Mouse (Mus musculus) lung, postnatal 0 days (tissue): ENCODE measurements at regions not wholly inside any gene's neighbourhood (a gene's known extent, or its start where the extent isn't known, plus 50 kb on each side); places are given as distances from the start of the nearest gene placed in this dataset.

Experiments
- ATAC-seq: fragments of 200-750 bp; cut with Nextera tagmentation; 2 replicates; pipeline ENCODE4 v1.8.0; 2017; ENCODE audit warnings: moderate library complexity
- DNase-seq: peaks from one replicate; pipeline ENCODE4 v3.0.0-alpha.2; 2016; ENCODE audit warnings: low spot score
- H3K27ac ChIP-seq: fragments of 300-500 bp; sonication (generic); 2 replicates; pipeline ENCODE4 v1.5.1; 2014; ENCODE audit warnings: antibody characterized with exemption, mild to moderate bottlenecking, low read length, mixed read lengths
- H3K27me3 ChIP-seq: fragments of 300-500 bp; sonication (generic); replicated peaks from 2 replicates; pipeline ENCODE4 v1.6.1; 2014; ENCODE audit warnings: low read length, mixed read lengths; ENCODE audit not compliant: insufficient read depth
- H3K36me3 ChIP-seq: fragments of 300-500 bp; sonication (generic); 2 replicates; pipeline ENCODE4 v1.6.1; 2014; ENCODE audit warnings: low read length, mixed read lengths; ENCODE audit not compliant: insufficient read depth
- H3K4me1 ChIP-seq: fragments of 300-500 bp; sonication (generic); 2 replicates; pipeline ENCODE4 v1.6.1; 2014; ENCODE audit warnings: antibody characterized with exemption, low read depth, low read length, mixed read lengths; ENCODE audit not compliant: insufficient read depth
- H3K4me2 ChIP-seq: fragments of 300-500 bp; sonication (generic); replicated peaks from 2 replicates; pipeline ENCODE4 v1.6.1; 2014; ENCODE audit warnings: low read depth, mild to moderate bottlenecking, low read length, moderate library complexity, mixed read lengths
- H3K4me3 ChIP-seq: fragments of 300-500 bp; sonication (generic); 2 replicates; pipeline ENCODE4 v1.5.1; 2014; ENCODE audit warnings: low read depth, low read length
- H3K9ac ChIP-seq: fragments of 300-500 bp; sonication (generic); replicated peaks from 2 replicates; pipeline ENCODE4 v1.6.1; 2014; ENCODE audit warnings: low read depth, mild to moderate bottlenecking
- H3K9me3 ChIP-seq: fragments of 300-500 bp; sonication (generic); 2 replicates; pipeline ENCODE4 v1.6.1; 2016; ENCODE audit warnings: low read length, mixed read lengths
- CTCF ChIP-seq: IDR thresholded peaks from 2 replicates; pipeline ENCODE4 v1.5.1; 2016; ENCODE audit warnings: antibody characterized with exemption, mild to moderate bottlenecking
- EP300 ChIP-seq: IDR thresholded peaks from 2 replicates; pipeline ENCODE4 v1.6.1; 2016; ENCODE audit warnings: antibody characterized with exemption, mild to moderate bottlenecking, control low read depth
- WGBS: fragments of 180-500 bp; shearing (Covaris S2); extraction: QIAGEN DNeasy Blood & Tissue Kit; methylation state at CpG from one replicate; pipeline ENCODE4 v1.1.7; 2014; 5-methylcytosine and 5-hydroxymethylcytosine counted together

GRCm38 (mm10) chr2:167772834-167773233, 83.2 kb upstream of the Tmem189 start:
- peaks cover 21% of the 10 kb centered on the region for H3K4me1 ChIP-seq
- peak; percentile 52 for DNase-seq
- H3K4me3 ChIP-seq, result no peak overlapping the region
- 78% methylated on average over 5 of the region's 5 CpGs for WGBS
- no peaks in the 10 kb centered on the region for H3K27me3 ChIP-seq
- H3K27ac ChIP-seq, result no peak overlapping the region
- ATAC-seq, result no peak
- H3K9me3 ChIP-seq, result no peaks in the 10 kb centered on the region
- H3K36me3 ChIP-seq, result no peaks in the 10 kb centered on the region
- H3K9ac ChIP-seq, result no peak overlapping the region
- TF ChIP-seq EP300, result no peak
- TF ChIP-seq CTCF, result no peak
- H3K4me2 ChIP-seq, result no peak overlapping the region

DNA sequence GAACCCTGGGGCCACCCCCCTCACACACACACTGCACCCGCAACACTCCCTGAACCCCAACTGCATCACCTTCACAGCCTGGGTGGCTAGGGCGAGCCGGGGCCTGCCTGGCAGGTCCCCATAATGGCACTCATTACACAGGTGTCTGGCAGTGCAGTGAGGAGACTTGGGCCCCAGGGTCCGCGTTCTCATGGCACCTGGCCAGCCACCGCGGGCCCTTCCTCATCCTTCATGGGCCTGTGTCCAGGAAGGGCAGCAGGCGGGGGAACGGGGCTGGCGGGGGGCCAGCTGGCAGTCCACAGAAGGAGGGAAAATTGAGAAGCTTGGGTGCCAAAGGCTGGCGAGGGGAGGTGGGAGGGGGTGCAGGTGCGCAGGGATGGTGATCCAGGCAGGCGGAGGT, 78.3 kb upstream of the Tmem189 start:
- Histone ChIP-seq H3K36me3 (no peaks in the 10 kb centered on the region), H3K9ac (no peak overlapping the region), H3K27ac (no peak overlapping the region), H3K4me2 (no peak overlapping the region), H3K4me3 (no peak overlapping the region), H3K4me1 (peaks cover 6% of the 10 kb centered on the region; the same call in 1 of the 2 replicates), H3K27me3 (no peaks in the 10 kb centered on the region), H3K9me3 (no peaks in the 10 kb centered on the region)
- TF ChIP-seq CTCF, result no peak
- no peak for TF ChIP-seq EP300
- ATAC-seq (no peak), DNase-seq (peak; percentile 22)
- WGBS, result 20% methylated on average over 9 of the region's 13 CpGs

DNA sequence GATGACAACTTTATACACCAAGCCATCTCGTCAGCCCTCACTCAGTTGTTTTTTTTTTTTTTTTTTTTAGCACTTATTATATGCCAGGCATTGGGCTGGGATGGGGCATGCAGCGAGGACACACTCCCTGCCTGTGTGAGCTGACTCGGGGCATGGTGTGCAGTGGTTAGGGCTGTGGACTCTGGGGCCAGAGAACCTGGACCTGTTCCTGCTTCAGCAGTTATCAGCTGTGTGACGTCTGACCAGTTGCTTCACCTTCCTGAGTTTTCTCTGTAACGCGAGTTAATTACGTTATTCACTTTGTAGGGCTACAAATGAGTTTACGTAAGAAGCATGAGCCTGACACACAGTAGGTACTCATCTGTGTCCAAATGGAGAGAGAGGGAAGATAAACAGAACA, 77.7 kb upstream of the Tmem189 start:
- no peaks in the 10 kb centered on the region for H3K9me3 ChIP-seq
- no peak overlapping the region for H3K9ac ChIP-seq
- ATAC-seq (no peak), DNase-seq (no peak)
- 79% methylated on average over 8 of the region's 8 CpGs for WGBS
- H3K27ac ChIP-seq, result no peak overlapping the region
- H3K36me3 ChIP-seq, result no peaks in the 10 kb centered on the region
- H3K27me3 ChIP-seq, result no peaks in the 10 kb centered on the region
- no peak overlapping the region for H3K4me2 ChIP-seq
- TF ChIP-seq EP300 (no peak), CTCF (no peak)
- no peak overlapping the region for H3K4me3 ChIP-seq
- peaks cover 6% of the 10 kb centered on the region; the same call in 1 of the 2 replicates for H3K4me1 ChIP-seq

DNA sequence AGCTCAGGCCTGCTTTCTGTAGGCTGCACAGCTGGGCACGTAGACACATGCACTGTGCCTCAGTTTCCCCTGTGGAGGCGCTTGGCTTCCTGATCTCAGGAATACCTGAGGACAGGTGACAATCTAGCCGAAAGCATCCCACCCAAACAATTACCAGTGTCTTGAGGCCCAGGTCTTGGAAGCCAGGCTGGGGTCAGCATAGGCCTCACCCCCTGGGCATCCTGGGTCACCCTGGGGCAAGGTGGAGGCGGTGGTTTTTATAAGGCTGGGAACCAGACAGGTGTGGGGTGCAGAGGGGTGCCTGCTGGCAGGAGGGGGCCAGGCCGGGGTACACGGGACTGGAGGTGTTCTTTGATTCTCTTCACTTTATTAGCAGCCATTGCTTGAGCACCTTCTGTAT, 76.2 kb upstream of the Tmem189 start:
- no peak for DNase-seq
- no peaks in the 10 kb centered on the region for H3K36me3 ChIP-seq

GRCm38 (mm10) chr2:167765072-167765800, 75.6 kb upstream of the Tmem189 start:
- 29% methylated on average over 22 of the region's 22 CpGs for WGBS
- TF ChIP-seq EP300 (peak; percentile 98), CTCF (no peak; the same call in 1 of the 2 replicates)
- H3K9me3 ChIP-seq, result no peaks in the 10 kb centered on the region
- no peaks in the 10 kb centered on the region for H3K27me3 ChIP-seq
- H3K27ac ChIP-seq, result peak overlapping the region; percentile 85
- no peak overlapping the region for H3K4me3 ChIP-seq
- no peak overlapping the region for H3K4me2 ChIP-seq
- H3K36me3 ChIP-seq, result no peaks in the 10 kb centered on the region
- peaks cover 6% of the 10 kb centered on the region; the same call in 1 of the 2 replicates for H3K4me1 ChIP-seq
- no peak overlapping the region for H3K9ac ChIP-seq
- peak; percentile 90 for ATAC-seq
- DNase-seq, result peak; percentile 95

More for the DNA sequence above, 76.2 kb upstream of the Tmem189 start:
- H3K27ac ChIP-seq, result peak overlapping the region; percentile 85; the same call in 1 of the 2 replicates
- TF ChIP-seq EP300 (no peak), CTCF (no peak)
- H3K9ac ChIP-seq, result no peak overlapping the region
- no peak overlapping the region for H3K4me2 ChIP-seq
- H3K4me3 ChIP-seq, result no peak overlapping the region
- no peak for ATAC-seq
- H3K27me3 ChIP-seq, result no peaks in the 10 kb centered on the region
- WGBS, result 86% methylated on average over 6 of the region's 6 CpGs
- H3K4me1 ChIP-seq, result peaks cover 6% of the 10 kb centered on the region; the same call in 1 of the 2 replicates
- no peaks in the 10 kb centered on the region for H3K9me3 ChIP-seq

DNA sequence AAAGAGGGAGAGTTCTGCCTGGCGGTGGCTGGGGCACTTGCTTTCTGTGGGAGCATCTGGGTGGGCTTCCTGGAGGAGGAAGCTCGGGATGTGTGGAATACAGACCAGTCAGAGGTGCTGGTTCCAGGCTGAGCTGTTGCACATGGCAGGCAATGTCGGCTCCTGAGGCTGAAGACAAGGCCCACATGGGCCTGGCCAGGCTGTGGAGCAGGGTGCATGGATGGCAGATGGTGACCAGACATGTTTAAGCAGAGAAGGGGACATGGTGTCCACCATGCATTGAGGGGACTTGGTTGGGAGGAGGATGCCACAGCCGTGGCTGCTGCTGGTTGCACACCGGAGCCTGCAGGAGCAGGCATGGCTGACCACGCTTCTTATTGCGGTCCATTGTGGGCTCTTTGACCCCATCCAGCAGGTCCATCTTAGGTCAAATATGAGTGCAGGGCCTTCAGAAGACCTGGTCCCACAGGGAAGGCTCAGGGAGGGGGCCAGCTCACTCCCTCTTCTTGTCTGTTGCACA, 74.3 kb upstream of the Tmem189 start:
- Histone ChIP-seq H3K27me3 (no peaks in the 10 kb centered on the region), H3K36me3 (no peaks in the 10 kb centered on the region), H3K4me1 (peaks cover 10% of the 10 kb centered on the region; the same call in 1 of the 2 replicates), H3K9me3 (no peaks in the 10 kb centered on the region), H3K4me3 (no peak overlapping the region), H3K4me2 (no peak overlapping the region), H3K9ac (no peak overlapping the region), H3K27ac (no peak overlapping the region)
- ATAC-seq (no peak), DNase-seq (no peak)
- no peak for TF ChIP-seq EP300
- TF ChIP-seq CTCF, result no peak
- 90% methylated on average over 7 of the region's 7 CpGs for WGBS
